Mouse (Mus musculus) CD8-positive naive resting alpha-beta T cell, adult 2 months (primary cell): ENCODE data around the gene Zmym1.
"Not testable (repeated sequence)": the region's sequence is repeated elsewhere in the genome, so short reads cannot be mapped to it uniquely, and the experiment has no call there.

ENCODE experiments used
- DNase-seq, 2 experiments: peaks; one replicate each; pipeline ENCODE4 v3.0.0; 2022; ENCODE audit warnings: low read depth in 2 of 2, low spot score in 2 of 2

The Zmym1 gene

DNA sequence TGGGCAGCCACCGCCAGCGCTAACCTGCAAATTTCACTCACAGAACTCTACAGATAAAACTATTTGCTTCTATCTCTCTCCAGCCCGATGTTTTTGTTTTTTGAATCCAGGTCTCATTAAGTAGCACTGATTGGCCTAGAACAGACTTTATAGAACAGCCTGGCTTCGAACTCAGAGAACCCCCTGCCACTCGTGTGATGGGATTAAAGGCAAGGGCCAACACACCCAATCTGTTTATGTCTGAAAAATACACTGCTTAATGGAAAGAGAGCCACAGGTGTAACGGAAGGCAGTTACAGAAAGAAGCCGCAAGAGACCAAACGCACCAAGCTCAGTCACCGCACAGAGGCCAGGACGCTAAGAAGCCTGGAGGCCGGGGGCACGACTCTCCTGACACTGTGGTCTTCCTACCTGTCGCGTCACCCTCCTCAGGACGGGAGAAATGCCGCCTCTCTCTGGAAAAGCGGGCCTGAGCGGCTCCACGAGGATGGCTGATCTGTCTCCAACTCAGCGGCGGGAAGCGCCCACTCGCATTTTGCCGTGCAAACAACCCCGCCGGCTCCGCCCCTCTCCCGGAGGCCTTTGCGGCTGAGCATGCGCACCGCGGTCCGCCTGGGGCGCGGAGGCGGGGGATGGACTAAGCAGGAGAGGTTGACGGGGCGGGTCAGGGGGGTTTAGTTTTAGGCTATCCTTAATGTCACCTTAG lies at the start of gene Zmym1:
Gene Zmym1, minus strand, starts transcription at position 568 of the 706 bp plus-strand sequence.
- DNase-seq = peak; percentile 87 to 92

DNA sequence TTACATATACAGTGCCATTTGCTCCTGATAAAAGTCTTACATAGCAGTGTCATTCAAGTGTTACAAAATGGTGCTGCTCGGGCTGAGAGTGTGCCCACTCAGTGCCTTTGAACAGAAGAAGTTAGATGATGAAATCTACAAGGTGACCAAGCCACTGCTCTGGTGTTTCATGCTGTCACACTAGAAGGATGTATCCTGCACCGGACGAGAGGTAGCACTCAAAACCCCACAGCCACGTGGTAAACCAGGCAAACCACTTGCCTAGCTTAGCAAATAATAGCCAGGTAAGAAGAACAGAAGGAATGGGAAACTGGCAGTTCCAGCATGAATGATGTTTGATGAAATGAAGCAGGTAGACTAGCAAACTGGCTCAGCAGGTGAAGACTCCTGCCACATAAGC lies 49.6 kb upstream of the Zmym1 start:
- DNase-seq = no peak

DNA sequence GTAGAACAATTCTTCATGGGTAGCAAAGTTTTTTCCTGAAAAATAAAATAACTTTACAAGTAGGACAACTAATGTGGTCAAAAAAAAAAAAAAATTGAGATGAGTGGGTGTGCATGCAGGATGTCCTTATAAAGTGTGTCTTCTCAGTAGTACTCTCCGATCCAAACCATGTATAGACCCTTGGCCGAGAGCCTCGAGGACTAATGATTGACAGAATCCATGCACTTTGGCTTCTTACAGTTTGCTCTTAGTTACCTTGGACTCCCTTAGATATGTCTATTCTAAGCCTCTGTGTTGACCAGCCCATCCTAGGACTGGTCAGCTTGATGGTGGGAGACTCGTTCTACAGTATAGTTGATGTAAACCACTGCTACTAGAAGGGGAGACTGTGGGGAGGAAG lies 46.6 kb upstream of the Zmym1 start:
- DNase-seq = no peak

DNA sequence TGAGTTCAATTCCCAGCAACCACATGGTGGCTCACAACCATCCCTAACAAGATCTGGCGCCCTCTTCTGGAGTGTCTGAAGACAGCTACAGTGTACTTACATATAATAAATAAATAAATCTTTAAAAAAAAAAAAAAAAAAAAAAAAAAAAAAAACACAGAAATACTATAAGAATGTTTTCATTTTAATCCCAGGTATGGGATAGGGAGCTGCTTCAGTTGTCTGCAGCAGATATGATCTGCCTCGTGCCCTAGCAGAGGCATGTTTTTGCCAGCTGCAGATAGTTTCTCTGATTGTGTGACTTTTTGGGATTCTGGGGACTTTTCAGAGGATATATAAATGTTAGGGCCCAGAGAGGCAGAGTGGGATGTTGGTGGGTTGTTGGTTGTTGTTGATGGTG lies 38.6 kb upstream of the Zmym1 start:
- not testable (repeated sequence) for DNase-seq

DNA sequence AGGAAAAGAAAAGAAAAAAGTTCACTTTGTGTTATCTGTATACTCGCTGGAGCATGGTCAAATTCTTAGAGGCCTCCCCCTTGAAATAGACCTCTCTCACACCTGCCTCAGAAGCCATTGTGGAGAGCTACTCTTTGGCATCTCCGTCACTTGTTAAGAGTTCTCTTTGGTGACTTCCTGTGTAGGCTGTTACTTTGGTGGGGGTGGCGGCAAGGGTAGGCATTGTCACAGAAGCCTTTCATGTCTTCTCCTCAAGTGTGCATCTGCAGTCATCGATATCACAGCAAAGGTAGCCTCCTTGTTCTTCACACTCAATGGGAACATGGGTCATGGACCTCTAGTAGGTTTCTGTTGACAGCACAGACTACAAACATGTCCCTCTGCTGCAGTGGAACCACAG lies 34.1 kb upstream of the Zmym1 start:
- DNase-seq = no peak

DNA sequence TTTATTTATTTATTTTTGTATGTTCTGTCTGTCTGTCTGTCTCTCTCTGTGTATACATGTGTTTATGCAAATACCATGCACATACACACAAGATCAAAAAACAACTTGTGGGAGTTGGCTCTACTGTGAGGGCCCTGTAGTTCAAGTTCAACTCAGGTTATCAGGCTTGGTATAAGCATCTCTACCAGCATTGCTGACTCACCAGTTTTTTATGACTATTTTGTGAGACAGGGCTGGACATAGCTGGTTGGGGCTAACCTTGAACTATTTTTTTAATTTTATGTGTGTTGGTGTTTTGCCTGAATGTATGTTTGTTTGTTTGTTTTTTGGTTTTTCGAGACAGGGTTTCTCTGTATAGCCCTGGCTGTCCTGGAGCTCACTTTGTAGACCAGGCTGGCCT lies 30.2 kb upstream of the Zmym1 start:
- DNase-seq = no peak

DNA sequence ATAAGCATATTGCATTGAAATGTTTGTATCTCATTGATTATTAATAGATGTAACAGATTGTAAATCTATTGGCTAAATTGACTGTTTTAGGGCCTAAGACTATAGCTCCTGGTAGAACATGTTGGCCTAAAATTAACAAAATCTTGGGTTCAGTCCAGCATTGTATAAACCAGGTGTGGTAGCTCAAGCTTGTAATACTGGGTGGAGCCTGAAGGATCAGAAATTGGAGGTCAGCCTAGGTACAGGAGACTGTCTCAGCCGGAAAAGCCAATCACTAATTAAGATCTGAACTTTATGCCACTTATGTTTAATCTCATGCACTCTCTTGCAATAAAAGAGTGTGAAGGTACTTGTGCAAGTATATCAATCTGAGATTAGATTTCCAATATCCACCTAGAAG lies 24.8 kb upstream of the Zmym1 start:
- DNase-seq = no peak

DNA sequence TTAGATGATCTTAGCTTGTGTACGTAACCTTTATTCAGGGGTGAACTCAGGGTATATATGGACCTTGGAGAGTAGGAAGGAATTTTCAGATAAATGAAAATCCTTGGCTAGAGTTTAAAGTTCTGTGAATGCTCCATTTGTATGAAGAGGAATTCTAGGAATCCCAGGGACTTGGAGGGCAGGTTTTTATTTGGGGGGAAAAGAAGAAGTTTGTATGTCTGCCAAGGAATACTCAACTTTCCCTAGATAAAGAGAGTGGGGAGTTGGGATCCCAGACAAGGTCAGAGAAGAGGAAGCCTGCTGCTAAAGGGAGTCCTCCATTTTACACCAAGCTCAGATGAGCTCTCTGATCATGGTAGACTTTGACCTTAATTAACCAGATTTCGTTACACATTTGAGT lies 22.2 kb upstream of the Zmym1 start:
- DNase-seq = no peak

DNA sequence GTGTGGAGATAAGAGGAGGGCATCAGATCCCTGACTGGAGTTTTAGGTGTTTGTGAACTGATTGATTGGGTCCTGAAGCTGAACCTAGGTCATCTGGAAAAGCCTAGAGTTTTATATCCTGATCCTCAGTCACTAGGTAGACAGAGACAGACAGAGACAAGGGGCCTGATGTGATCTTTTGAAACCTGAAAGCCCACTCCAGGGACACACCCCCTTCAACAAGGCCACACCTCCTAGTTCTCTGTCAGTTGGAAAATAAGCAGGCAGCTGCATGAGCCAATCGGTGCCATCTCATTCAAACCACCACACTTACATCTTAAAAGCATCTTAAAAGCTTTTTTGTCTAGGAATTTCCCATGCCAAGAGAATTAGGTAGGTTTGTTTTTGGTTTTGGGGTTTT lies 19.9 kb upstream of the Zmym1 start:
- DNase-seq = no peak

DNA sequence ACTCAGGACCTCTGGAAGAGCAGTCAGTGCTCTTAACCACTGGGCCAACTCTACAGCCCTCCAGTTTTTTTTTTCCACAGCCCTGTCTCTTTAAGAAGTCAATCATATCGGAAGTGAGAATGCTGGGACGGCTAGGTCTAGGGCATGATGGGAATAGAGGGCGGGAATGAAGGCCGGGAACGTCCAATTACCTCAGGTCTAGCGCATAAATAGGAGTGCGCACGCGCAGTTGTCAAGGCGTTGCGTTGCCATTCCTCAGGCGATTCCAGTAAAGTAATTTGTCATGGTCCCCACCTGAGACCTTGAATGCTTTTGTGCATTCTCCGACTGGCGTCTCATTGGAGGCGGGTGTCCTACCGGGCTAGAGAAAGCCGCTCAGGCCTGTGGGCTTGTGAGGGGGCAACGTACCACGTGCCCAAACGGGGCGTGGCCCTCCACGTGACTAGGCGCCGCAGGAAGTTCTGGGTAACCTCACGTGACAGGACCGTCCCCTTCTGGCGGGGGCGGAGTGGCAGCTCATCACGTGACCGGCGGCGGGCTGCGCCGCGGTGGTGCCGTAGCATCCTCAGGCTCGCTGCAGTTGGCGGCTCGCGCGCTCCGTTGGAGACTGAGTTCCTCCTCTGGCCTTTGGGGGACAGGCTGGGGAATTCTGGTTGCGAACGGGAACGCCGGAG lies 16.1 kb upstream of the Zmym1 start, which contains the start of gene Zmym6:
Gene Zmym6, plus strand, starts transcription at position 509 of the 674 bp plus-strand sequence.
- peak; percentile 88 to 92 for DNase-seq

DNA sequence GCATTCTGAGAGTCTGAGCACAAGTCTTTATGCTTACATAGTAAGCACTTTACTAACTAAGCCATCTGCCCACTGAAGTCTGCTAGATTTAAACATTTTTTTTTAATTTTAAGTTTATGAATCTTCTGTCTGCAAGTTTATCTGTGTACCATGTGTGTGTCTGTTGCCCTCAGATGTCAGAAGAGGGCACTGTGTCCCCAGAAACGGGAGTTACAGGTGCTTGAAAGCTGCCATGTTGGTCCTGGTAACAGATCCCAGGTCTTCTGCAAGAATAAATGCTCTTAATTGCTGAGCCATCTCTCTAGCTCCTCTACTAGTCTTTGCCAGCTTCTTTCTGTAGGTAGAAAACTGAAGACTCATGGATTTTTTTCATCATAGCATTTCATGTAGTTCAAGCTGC lies 14.0 kb upstream of the Zmym1 start:
- DNase-seq = no peak

DNA sequence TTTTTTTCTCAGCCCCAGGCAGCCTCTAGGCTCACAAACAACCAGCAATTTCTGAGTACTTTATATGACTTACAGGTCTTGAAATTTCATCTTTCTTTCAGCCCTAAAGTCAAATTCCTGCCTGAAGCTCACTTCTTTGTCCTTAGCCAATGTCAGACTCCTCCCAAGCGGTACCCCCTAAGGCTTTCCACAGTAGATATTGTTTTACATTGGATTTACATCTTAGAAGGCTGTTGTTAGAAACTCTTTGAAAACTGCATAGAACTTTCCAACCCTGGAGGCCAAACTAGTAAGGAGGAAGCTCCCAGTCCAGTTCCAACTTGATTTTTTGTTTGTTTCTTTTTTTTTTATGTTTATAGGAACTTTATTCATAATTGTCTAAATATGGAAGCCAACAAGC lies 3.1 kb upstream of the Zmym1 start:
- DNase-seq = no peak

DNA sequence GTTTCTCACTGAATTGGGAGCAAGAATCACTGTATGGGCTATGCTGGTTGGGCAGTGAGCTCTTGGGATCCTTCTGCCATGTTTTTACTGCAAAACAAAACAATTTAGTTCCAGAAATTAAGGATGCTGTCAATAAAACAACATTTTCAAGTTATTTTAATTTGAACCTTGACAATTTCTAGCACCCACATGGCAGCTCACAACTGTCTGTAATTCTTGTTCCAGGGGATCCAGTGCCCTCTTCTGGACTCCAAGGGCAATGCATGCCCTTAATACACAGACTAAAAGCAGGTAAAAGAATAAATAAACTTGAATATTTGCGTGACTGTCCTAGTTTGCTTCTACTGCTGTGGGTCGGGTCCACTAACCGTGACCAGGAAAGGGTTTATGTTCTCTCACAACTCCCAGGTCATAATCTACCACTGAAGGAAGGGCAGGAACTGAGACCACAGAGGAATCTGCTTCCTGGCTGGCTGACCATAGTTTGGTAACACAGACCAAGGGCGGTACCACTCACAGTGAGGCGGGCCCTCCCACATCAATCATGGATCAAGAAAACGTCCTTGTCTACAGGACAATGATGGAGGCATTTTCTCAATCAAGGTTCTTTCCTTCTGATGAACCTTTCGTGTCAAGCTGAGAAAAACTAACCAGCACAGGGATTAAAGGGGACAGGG lies 6.3 kb downstream of the Zmym1 start:
- no peak for DNase-seq

DNA sequence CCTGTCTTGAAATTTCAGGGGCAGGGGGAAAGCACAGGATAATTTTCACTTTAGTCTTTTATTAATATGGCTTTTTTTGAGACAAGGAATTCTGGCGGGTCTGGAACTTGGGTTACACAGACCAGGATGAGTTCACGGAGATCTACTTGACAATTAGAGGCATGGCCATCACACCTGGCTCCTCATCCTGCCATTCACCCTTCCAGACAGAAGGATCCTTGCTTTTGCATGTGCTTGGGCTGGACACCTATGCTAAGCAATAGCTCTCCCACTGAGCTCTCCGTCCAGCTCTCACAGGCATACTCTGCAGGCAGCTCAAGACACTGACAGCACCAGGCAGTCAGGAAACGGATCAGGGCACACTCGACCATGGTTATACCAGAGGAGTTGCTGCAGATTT lies 7.9 kb downstream of the Zmym1 start:
- DNase-seq = no peak

DNA sequence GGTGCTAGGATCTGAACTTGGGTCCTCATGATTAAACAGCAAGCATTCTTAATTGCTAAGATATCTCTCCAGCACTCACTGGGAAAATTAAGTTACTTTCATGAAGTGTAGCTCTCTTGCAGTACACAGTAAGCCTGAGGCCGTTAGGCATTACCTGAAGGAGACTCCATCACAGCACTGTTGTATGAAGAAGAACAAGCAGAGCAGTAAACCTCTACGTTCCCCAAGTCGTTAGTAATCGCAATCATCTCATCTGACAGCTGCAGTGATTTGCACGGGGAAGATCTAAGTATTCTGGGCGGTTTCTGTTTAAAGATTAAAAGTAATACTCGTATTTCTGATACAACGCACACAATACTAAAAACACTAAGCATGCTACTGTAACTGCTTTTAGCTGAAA lies 9.8 kb downstream of the Zmym1 start:
- DNase-seq = no peak

DNA sequence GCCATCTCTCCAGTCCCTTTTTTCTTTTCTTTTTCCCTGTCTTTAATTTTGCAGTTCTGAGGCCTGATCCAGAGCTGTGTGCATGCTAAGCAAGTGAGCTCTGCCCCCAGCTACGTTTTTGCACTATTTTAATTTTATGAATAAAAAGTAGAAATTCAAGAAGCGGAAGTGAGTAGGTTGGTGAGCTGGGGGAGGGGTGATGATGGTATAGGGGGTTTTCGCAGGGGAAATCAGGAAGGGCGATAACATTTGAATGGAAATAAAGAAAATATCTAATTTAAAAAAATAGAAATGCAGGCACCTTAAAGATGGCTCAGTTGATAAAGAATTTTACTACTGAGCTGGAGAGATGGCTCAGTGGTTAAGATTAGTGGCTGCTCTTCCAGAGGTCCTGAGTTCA lies 17.4 kb downstream of the Zmym1 start:
- no peak for DNase-seq

DNA sequence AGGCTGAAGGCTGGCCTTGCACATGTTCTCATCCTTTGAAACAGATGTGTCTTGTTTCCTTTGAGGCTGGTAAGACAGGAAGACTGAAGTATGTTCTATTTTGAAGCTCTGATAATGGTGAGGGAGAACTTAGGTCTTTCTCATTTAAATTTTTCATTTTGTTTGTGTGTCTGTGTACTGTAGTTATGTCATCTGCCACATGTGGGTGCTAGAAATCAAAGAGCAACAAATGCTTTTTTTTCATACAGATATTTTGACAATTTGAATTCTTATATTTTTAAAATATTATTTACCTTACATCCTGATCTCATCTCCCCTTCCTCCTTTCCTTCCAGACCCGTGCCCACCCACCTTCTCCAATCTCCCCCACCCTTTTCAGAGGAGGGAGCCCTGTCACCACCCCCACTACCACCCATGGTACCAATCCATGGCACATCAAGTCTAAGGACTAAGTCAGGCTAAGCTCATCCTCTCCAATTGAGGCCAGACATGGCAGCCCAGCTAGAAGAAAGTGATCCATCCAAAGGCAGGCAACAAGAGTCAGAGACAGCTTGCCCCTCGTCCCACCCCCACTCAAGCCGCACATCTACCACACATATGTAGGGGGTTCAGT lies 21.0 kb downstream of the Zmym1 start:
- DNase-seq = no peak

DNA sequence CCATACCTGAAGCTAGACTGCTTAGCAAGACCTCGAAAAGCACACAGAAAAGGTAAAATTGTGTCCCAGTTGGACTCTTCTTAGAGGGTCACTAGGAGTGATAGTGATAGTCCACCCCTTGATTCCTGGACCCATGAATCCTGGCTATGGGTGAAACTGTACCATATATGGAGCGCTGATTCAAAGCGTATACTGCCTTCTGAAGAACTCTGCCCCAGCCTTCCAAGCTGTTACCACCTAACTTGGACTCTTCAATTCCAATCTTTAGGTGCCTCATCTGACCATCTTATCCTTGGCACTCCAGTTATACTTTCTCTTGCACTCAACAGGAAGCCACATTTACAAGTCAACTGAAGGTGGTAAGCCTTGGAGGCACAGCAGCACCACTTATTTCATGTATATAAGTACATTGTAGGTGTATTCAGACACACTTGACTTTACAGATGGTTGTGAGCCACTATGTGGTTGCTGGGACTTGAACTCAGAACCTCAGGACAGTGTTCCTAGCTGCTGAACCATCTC lies 22.1 kb downstream of the Zmym1 start:
- no peak for DNase-seq

DNA sequence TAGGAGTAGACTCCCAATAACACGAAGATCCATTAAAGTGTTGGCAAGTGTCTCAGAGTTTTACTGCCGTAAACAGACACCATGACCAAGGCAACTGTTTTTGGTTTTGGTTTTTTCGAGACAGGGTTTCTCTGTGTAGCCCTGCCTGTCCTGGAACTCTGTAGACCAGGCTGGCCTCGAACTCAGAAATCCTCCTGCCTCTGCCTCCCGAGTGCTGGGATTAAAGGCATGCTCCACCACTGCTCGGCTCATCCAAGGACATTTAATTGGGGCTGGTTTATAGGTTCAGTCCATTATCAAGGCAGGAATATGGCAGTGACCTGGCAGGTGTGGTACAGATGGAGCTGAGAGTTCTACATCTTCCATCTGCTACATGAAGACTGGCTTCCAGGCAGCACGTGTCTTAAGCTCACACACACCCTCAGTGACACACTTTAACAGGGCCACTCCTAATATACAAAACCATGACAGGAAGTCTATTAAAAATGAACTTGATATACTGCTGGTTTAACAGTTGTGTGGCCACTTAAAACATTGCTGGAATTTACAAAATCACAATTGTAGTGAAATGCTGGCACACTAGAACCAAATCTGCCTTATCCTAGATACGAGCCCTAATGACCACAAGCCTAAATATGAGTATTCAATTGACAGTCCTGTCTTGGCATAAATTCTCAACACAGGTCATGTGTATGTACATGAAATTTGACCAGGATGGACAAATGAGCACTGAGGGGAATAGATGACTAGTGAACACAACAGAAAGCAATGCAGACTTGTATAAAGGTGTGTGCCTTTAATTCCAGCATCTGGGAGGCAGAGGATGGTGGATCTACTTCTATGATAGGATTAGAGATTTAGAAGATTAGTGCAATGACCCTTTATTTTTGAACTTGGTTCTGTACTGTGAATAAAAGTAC lies 22.8 kb downstream of the Zmym1 start:
- no peak for DNase-seq

DNA sequence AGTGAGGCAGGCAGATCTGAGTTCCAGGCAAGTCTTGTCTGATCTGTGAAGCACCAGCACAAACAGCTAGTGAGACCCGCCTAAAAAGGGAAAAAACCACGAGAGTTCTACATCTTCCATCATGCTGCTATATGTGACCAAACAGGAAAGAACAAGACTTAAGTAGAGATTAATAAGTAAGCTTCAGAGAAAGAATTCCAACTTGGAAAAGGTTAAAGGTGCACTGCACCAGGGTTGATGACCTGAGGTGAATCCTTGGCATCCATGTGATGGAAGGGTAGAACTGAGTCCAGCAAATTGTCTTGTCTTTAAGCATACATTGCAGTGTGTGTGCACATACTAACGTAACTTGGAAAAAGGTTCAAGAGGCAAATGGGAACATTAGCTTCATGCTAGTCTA lies 23.8 kb downstream of the Zmym1 start:
- no peak for DNase-seq
